Mouse (Mus musculus): ENCODE measurements around the gene Myrfl. TPM values are rescaled to one million over a fixed set of nuclear protein-coding genes. Genes with fewer than 3 reads are reported as not detected.

Myrfl gene
- total and polyA plus RNA-seq, 2 experiments from 2014 or later = 0.04 TPM; not detected in 1

DNA sequence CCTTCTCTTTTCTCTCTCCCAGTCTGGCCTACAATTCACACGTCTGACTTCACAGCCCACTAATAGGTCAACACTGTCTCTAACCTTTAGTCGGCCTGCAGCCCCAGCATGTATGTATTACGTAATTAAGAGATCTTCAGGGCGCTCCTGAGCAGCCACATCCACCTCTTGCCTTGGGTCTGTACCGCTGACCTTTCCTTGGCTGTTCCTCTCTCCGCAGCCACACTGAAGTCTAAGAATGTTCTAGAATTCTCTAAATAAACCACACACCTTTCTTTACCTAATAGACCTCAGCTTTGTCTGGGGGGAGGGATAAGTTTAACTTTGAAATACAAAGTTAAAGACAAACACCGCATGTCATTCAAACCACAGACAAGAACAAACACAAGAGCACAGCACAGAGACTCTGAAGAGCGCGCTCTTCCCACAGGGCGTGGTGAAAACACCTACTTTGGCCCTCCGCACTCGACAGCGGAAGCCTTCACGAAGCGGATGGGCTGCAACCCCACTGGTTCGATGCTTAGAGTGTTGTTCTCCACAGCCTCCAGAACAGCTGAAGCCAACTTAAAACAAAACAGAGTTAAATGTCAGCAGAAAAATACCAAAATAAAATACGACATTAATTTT lies 17.0 kb upstream of the Myrfl start:
- TF ChIP-seq CTCF (IDR thresholded peaks at IDR 0.05; ENCODE audit: low read depth) = no peak
- Histone ChIP-seq H3K27me3 (ENCODE audit: insufficient read depth, low read length) (no peaks in the 10 kb centered on the region), H3K9me3 (ENCODE audit: low read length) (no peaks in the 10 kb centered on the region), H3K36me3 (ENCODE audit: insufficient read depth, low read length) (peaks cover 16% of the 10 kb centered on the region; the same call in 1 of the 2 replicates), H3K27ac (no peak overlapping the region), H3K9ac (replicated peaks; ENCODE audit: low read length) (no peak overlapping the region), H3K4me1 (ENCODE audit: insufficient read depth, low read length) (no peaks in the 10 kb centered on the region), H3K4me3 (ENCODE audit: low read length) (no peak overlapping the region), H3K4me2 (ENCODE audit: low read depth, low read length) (no peak overlapping the region)
- DNase-seq (ENCODE audit: low spot score) = no peak
- ATAC-seq = no peak
- 94% methylated on average over 17 of the region's 17 CpGs for WGBS

- H3K4me2 ChIP-seq (ENCODE audit: low read depth, low read length) = no peak overlapping the region
- no peak overlapping the region for H3K27ac ChIP-seq
- no peak overlapping the region for H3K4me3 ChIP-seq (ENCODE audit: low read length)
- no peaks in the 10 kb centered on the region for H3K9me3 ChIP-seq (ENCODE audit: low read length)
- peaks cover 20% of the 10 kb centered on the region for H3K36me3 ChIP-seq (ENCODE audit: insufficient read depth, low read length)
- DNase-seq (ENCODE audit: low spot score) = no peak
- no peak overlapping the region for H3K9ac ChIP-seq (replicated peaks; ENCODE audit: low read length)
- no peaks in the 10 kb centered on the region for H3K27me3 ChIP-seq (ENCODE audit: insufficient read depth, low read length)
- H3K4me1 ChIP-seq (ENCODE audit: insufficient read depth, low read length) = no peaks in the 10 kb centered on the region
- TF ChIP-seq CTCF (IDR thresholded peaks at IDR 0.05; ENCODE audit: low read depth) = no peak
- 95% methylated on average over 9 of the region's 9 CpGs for WGBS
- ATAC-seq = no peak
These were observed 16.1 kb upstream of the Myrfl start for GRCm38 (mm10) chr10:116912850-116913249.

DNA sequence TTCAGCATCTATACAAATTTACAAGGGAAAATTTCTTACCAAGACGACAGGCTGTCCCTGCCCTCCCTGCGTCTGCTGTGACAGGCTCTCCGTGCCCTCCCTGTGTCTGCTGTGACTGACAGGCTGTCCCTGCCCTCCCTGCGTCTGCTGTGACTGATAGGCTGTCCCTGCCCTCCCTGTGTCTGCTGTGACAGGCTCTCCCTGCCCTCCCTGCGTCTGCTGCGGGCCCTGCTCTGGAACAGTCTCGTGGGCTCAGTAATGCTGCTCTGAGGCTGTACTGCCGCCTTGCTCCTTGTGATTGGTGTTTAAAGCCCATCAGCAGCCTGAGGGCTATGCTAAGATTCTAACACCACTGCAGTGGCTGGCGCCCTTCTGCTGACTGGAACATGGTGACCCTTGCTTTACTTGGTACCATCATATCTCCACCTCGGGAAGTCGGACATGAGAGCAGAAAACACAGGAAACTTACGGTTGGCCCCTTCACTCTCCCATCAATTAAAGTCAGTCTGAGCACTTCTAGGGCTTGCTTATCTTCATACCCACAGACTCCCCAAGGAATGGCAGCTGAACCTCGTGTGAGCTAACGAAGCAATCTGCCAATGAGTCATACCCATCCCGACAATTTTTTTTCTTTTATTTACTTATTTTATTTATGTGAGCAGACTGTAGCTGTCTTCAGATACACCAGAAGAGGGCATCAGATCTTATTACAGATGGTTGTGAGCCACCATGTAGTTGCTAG lies 12.4 kb upstream of the Myrfl start:
- Histone ChIP-seq H3K27ac (no peak overlapping the region), H3K4me3 (ENCODE audit: low read length) (no peak overlapping the region), H3K9me3 (ENCODE audit: low read length) (no peaks in the 10 kb centered on the region), H3K36me3 (ENCODE audit: insufficient read depth, low read length) (peaks cover 32% of the 10 kb centered on the region), H3K4me1 (ENCODE audit: insufficient read depth, low read length) (no peaks in the 10 kb centered on the region), H3K4me2 (ENCODE audit: low read depth, low read length) (no peak overlapping the region), H3K9ac (replicated peaks; ENCODE audit: low read length) (no peak overlapping the region), H3K27me3 (ENCODE audit: insufficient read depth, low read length) (no peaks in the 10 kb centered on the region)
- DNase-seq (ENCODE audit: low spot score) (no peak), ATAC-seq (no peak)
- 75% methylated on average over 15 of the region's 15 CpGs for WGBS
- no peak for TF ChIP-seq CTCF (IDR thresholded peaks at IDR 0.05; ENCODE audit: low read depth)

DNA sequence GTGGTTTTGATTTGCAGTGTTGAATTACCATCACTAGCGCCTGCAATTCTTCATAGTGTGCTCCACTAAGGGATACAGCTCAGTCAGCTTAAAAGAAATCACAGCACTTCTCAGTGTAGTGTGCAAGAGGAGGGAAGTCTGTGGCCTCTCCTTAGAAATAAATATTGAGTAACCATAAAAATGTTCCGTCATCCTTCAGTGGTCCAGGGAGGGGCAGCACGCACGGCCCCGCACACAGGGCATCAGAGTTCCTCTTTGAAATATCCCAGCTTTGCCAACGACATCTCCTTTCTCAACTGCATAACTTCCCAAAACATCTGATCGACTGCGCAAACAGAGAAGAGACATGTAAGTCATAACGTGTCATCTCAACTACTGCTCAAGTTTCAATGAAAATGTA lies 10.1 kb upstream of the Myrfl start:
- Histone ChIP-seq H3K36me3 (ENCODE audit: insufficient read depth, low read length) (peaks cover 29% of the 10 kb centered on the region), H3K27me3 (ENCODE audit: insufficient read depth, low read length) (no peaks in the 10 kb centered on the region), H3K4me1 (ENCODE audit: insufficient read depth, low read length) (no peaks in the 10 kb centered on the region), H3K9me3 (ENCODE audit: low read length) (no peaks in the 10 kb centered on the region), H3K4me3 (ENCODE audit: low read length) (no peak overlapping the region), H3K9ac (replicated peaks; ENCODE audit: low read length) (no peak overlapping the region), H3K27ac (no peak overlapping the region), H3K4me2 (ENCODE audit: low read depth, low read length) (no peak overlapping the region)
- no peak for TF ChIP-seq CTCF (IDR thresholded peaks at IDR 0.05; ENCODE audit: low read depth)
- DNase-seq (ENCODE audit: low spot score) (no peak), ATAC-seq (no peak)
- 98% methylated on average over 9 of the region's 9 CpGs for WGBS

- Histone ChIP-seq H3K9ac (replicated peaks; ENCODE audit: low read length) (no peak overlapping the region), H3K9me3 (ENCODE audit: low read length) (no peaks in the 10 kb centered on the region), H3K4me2 (ENCODE audit: low read depth, low read length) (no peak overlapping the region), H3K36me3 (ENCODE audit: insufficient read depth, low read length) (peaks cover 20% of the 10 kb centered on the region), H3K4me1 (ENCODE audit: insufficient read depth, low read length) (no peaks in the 10 kb centered on the region), H3K27ac (no peak overlapping the region), H3K27me3 (ENCODE audit: insufficient read depth, low read length) (no peaks in the 10 kb centered on the region), H3K4me3 (ENCODE audit: low read length) (no peak overlapping the region)
- ATAC-seq (no peak), DNase-seq (ENCODE audit: low spot score) (no peak)
- TF ChIP-seq CTCF (IDR thresholded peaks at IDR 0.05; ENCODE audit: low read depth) = no peak
- WGBS = 85% methylated on average over 10 of the region's 10 CpGs
These were observed 7.8 kb upstream of the Myrfl start for GRCm38 (mm10) chr10:116904503-116904908.

DNA sequence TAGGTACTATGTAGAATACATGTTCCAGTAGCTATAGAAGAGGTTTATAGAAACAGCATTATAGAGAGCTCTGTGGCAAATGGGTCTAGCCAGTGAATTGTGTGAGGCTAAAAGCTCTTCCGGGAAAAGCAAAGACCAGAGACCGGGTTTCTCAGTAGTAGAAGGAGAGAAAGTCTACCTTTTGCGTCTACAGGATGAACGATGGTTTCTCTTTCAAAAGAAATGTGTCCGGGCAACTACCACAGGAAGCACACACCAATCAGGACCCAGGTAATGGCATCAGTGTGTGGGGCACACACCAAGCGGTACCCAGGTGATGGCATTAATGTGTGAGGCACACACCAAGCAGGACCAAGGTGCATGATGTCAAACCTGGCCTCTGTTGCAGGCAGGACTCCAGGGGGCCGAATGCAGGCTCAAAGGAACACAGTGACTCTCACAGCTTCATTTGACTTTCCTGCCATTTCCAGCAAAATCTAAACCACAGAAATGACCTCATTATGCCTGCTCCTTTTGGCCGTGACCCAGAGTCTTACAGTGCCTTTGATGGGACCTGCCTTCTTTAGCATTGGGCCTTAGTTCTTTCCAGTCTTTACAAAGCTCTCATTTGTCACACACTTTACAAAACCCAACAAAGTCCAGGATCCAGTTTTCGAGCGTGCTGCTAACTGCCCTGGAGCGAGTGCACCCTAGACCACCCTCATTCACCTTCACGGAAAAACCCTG lies 1.4 kb downstream of the Myrfl start:
- no peak overlapping the region for H3K27ac ChIP-seq
- WGBS = 81% methylated on average over 12 of the region's 12 CpGs
- DNase-seq (ENCODE audit: low spot score) (no peak), ATAC-seq (no peak)
- no peaks in the 10 kb centered on the region for H3K27me3 ChIP-seq (ENCODE audit: insufficient read depth, low read length)
- TF ChIP-seq CTCF (IDR thresholded peaks at IDR 0.05; ENCODE audit: low read depth) = no peak
- H3K4me1 ChIP-seq (ENCODE audit: insufficient read depth, low read length) = no peaks in the 10 kb centered on the region
- no peaks in the 10 kb centered on the region for H3K36me3 ChIP-seq (ENCODE audit: insufficient read depth, low read length)
- H3K9ac ChIP-seq (replicated peaks; ENCODE audit: low read length) = no peak overlapping the region
- H3K9me3 ChIP-seq (ENCODE audit: low read length) = no peaks in the 10 kb centered on the region
- H3K4me3 ChIP-seq (ENCODE audit: low read length) = no peak overlapping the region
- no peak overlapping the region for H3K4me2 ChIP-seq (ENCODE audit: low read depth, low read length)

All from hindbrain, postnatal 0 days (tissue).